Mouse (Mus musculus) forebrain, embryonic 14.5 days (tissue): ENCODE data around the gene Abcb1a. TPM values are rescaled to one million over a fixed set of nuclear protein-coding genes. Genes with fewer than 3 reads are reported as not detected.

Experiments used
- ATAC-seq: fragments of 200-750 bp; cut with Nextera tagmentation; 2 replicates; pipeline ENCODE4 v1.8.0; 2017; ENCODE audit warnings: mild to moderate bottlenecking, moderate library complexity
- DNase-seq: peaks from one replicate; pipeline ENCODE4 v3.0.0-alpha.2; 2015; ENCODE audit warnings: low spot score
- H3K27ac ChIP-seq: fragments of 300-500 bp; sonication (generic); 2 replicates; pipeline ENCODE4 v1.5.1; 2014; ENCODE audit warnings: low read depth, mild to moderate bottlenecking, control low read depth, low read length, moderate library complexity
- H3K27me3 ChIP-seq: fragments of 300-500 bp; sonication (generic); replicated peaks from 2 replicates; pipeline ENCODE4 v1.6.1; 2014; ENCODE audit warnings: low read length, control low read depth, mixed read lengths; ENCODE audit not compliant: control insufficient read depth, insufficient read depth
- H3K36me3 ChIP-seq: fragments of 300-500 bp; sonication (generic); 2 replicates; pipeline ENCODE4 v1.6.1; 2014; ENCODE audit warnings: low read length, control low read depth; ENCODE audit not compliant: control insufficient read depth, insufficient read depth
- H3K4me1 ChIP-seq: fragments of 300-500 bp; sonication (generic); 2 replicates; pipeline ENCODE4 v1.6.1; 2014; ENCODE audit warnings: antibody characterized with exemption, low read length, control low read depth; ENCODE audit not compliant: control insufficient read depth, insufficient read depth
- H3K4me2 ChIP-seq: fragments of 300-500 bp; sonication (generic); 2 replicates; pipeline ENCODE4 v1.6.1; 2014; ENCODE audit warnings: mild to moderate bottlenecking, control low read depth, low read length
- H3K4me3 ChIP-seq: fragments of 300-500 bp; sonication (generic); 2 replicates; pipeline ENCODE4 v1.5.1; 2014; ENCODE audit warnings: low read depth, low read length, control low read depth
- H3K9ac ChIP-seq: fragments of 300-500 bp; sonication (generic); 2 replicates; pipeline ENCODE4 v1.6.1; 2014; ENCODE audit warnings: mild to moderate bottlenecking, low read length, control low read depth, moderate library complexity
- H3K9me3 ChIP-seq: fragments of 300-500 bp; sonication (generic); replicated peaks from 2 replicates; pipeline ENCODE4 v1.6.1; 2016; ENCODE audit warnings: low read length, control low read depth, mixed read lengths; ENCODE audit not compliant: control insufficient read depth
- WGBS: fragments of 180-500 bp; shearing (Covaris S2); extraction: QIAGEN DNeasy Blood & Tissue Kit; methylation state at CpG from one replicate; pipeline ENCODE4 v1.1.7; 2014; 5-methylcytosine and 5-hydroxymethylcytosine counted together
- polyA plus RNA-seq: library from polyadenylated mRNA; unstranded; fragments of >200 nt; fragmentation: Nextera tagmentation; extraction: Ambion mirVana; gene quantifications from 2 replicates; pipeline ENCODE4 v1.2.1, GENCODE M21; 2014

Gene Abcb1a
- polyA plus RNA-seq, 1 experiment from 2014 or later: 1.4 TPM

DNA sequence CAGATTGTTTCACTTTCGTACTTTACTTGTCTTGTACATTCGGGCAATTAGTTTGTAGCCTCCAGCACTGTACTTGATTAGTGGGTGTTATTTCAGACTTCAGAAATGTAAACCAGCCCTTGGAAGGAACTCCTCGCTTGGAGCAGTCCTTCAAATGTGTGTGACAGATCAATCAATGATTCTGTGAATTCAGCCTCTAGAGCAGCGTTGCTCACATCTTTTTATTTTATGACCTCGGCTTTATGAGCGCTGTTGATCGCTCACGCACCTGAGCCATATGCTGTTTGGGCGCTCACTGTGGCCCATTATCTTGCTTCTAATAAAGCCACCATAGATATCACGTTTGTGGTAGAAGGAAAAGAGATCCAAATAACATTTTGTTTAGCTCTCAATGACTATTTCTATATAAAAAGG is 868 bp downstream of the Abcb1a start:
- Histone ChIP-seq H3K4me3 (peak overlapping the region; percentile 34; the same call in 1 of the 2 replicates), H3K9me3 (no peaks in the 10 kb centered on the region), H3K4me1 (peaks cover 2% of the 10 kb centered on the region; the same call in 1 of the 2 replicates), H3K4me2 (peak overlapping the region; percentile 74), H3K9ac (0 out of 2 replicates have a peak overlapping the region, but pooled peaks have one; percentile 58), H3K27me3 (no peaks in the 10 kb centered on the region), H3K27ac (no peak overlapping the region), H3K36me3 (no peaks in the 10 kb centered on the region)
- ATAC-seq (0 out of 2 replicates have a peak, but pooled peaks have one; percentile 20), DNase-seq (peak; percentile 1)
- 70% methylated on average over 10 of the region's 10 CpGs for WGBS

DNA sequence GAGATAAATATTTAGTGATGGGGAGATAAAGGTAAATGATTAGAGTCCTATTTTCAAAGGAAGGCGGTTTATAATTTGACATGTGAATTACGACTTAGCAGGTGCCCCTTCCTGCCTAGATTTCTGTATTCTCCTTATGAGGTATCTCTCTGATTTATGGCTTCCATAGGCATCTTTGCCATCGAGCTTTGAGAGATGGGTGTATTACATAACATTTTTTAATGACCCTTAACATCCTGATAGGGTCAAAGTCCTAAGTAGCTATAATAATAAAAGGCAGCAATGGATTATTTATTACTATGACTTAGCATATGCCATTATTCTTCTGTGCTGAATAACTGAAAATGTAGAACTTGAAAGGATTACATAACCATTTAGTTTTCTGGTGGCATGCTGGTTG is 4.8 kb downstream of the Abcb1a start:
- H3K36me3 ChIP-seq: no peaks in the 10 kb centered on the region
- DNase-seq (no peak), ATAC-seq (no peak)
- no peak overlapping the region for H3K4me3 ChIP-seq
- H3K4me1 ChIP-seq: peaks cover 2% of the 10 kb centered on the region; the same call in 1 of the 2 replicates
- WGBS: 75% methylated on average over 3 of the region's 3 CpGs
- H3K9ac ChIP-seq: no peak overlapping the region
- no peak overlapping the region for H3K27ac ChIP-seq
- H3K4me2 ChIP-seq: no peak overlapping the region
- no peaks in the 10 kb centered on the region for H3K27me3 ChIP-seq
- no peaks in the 10 kb centered on the region for H3K9me3 ChIP-seq

- DNase-seq (no peak), ATAC-seq (no peak)
- H3K4me2 ChIP-seq: no peak overlapping the region
- no peaks in the 10 kb centered on the region for H3K9me3 ChIP-seq
- H3K9ac ChIP-seq: no peak overlapping the region
- 85% methylated on average over 9 of the region's 9 CpGs for WGBS
- H3K27ac ChIP-seq: no peak overlapping the region
- no peak overlapping the region for H3K4me3 ChIP-seq
- no peaks in the 10 kb centered on the region for H3K27me3 ChIP-seq
- no peaks in the 10 kb centered on the region for H3K4me1 ChIP-seq
- H3K36me3 ChIP-seq: no peaks in the 10 kb centered on the region
These were observed 8.0 kb downstream of the Abcb1a start for GRCm38 (mm10) chr5:8667758-8668474.

GRCm38 (mm10) chr5:8669606-8670005 is 9.7 kb downstream of the Abcb1a start:
- WGBS: 96% methylated on average over 1 of the region's 1 CpGs
- no peak overlapping the region for H3K27ac ChIP-seq
- ATAC-seq (no peak), DNase-seq (no peak)
- no peaks in the 10 kb centered on the region for H3K27me3 ChIP-seq
- no peaks in the 10 kb centered on the region for H3K9me3 ChIP-seq
- H3K4me2 ChIP-seq: no peak overlapping the region
- H3K4me3 ChIP-seq: no peak overlapping the region
- no peaks in the 10 kb centered on the region for H3K36me3 ChIP-seq
- no peaks in the 10 kb centered on the region for H3K4me1 ChIP-seq
- no peak overlapping the region for H3K9ac ChIP-seq

DNA sequence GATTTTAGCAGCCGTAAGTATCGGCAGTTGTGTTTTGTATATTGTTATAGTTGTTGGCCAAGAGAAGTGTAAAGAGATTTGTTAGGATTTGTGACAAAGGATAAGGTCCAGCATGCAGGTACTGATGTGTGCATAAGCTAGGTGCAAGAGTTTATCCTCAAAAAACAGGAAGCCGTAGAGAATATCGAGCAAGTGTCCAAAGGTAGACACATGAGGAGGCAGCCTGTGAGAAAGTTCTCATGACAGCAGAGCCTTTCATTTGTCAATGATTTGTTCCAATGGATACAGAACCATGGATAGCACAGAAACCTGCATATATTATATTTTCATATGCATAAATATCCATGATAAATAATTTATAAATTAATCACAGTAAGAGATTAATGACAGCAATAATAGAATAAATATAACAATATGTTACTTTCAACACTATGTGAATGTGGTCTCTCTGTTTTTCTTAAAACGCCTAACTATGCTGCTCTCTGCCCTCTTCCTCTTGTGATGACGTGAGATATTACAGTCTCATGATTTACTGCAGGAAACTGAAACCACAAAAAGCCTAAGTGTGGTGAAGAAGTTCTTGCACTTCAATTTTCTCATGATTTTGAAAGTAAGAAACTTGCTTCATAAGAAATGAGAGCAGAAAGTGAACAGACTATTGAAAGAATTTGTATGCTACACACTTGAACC is 15.5 kb downstream of the Abcb1a start:
- no peak overlapping the region for H3K9ac ChIP-seq
- 93% methylated on average over 6 of the region's 6 CpGs for WGBS
- H3K4me3 ChIP-seq: no peak overlapping the region
- H3K27ac ChIP-seq: no peak overlapping the region
- no peaks in the 10 kb centered on the region for H3K27me3 ChIP-seq
- H3K9me3 ChIP-seq: no peaks in the 10 kb centered on the region
- no peak overlapping the region for H3K4me2 ChIP-seq
- no peak for ATAC-seq
- no peaks in the 10 kb centered on the region for H3K36me3 ChIP-seq
- DNase-seq: no peak
- no peaks in the 10 kb centered on the region for H3K4me1 ChIP-seq

DNA sequence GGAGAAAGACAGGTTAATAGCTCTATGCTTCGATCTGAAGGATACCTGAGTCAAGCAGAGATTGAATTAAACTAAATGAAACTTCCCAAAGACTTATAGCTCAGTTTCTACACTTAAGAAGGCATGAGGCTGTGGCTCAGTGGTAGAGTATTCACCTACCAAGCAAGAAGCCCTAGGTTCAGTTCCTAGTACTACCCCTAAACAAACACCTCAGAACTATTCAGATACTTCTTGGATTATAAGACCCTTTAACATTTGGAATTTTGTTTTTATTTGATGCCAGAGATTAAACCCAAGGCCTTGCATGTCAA is 16.0 kb downstream of the Abcb1a start:
- H3K9ac ChIP-seq: no peak overlapping the region
- H3K4me2 ChIP-seq: no peak overlapping the region
- H3K36me3 ChIP-seq: no peaks in the 10 kb centered on the region
- DNase-seq (no peak), ATAC-seq (no peak)
- 95% methylated on average over 1 of the region's 1 CpGs for WGBS
- no peaks in the 10 kb centered on the region for H3K9me3 ChIP-seq
- no peak overlapping the region for H3K27ac ChIP-seq
- H3K27me3 ChIP-seq: no peaks in the 10 kb centered on the region
- H3K4me1 ChIP-seq: no peaks in the 10 kb centered on the region
- no peak overlapping the region for H3K4me3 ChIP-seq

DNA sequence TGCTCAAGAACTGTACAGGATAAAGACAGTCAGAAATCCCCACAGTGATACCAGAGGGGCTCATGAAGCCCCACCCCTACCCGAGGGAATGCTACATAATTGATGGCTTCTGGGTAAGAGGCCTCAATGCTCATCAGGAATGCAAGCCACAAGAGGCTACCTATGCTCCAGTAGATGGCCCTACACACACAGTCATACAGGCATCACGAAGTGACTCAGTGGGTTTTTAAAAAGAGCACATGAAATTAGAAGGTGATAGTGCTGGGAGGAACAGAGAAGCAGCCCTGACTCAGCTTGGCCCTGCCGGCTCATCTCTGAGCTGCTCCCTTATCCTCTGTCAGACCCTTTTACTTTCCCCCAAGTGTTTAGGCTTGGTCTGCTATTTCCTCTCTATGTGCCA is 21.3 kb downstream of the Abcb1a start:
- no peaks in the 10 kb centered on the region for H3K4me1 ChIP-seq
- no peak overlapping the region for H3K4me3 ChIP-seq
- no peaks in the 10 kb centered on the region for H3K9me3 ChIP-seq
- no peak for DNase-seq
- H3K27ac ChIP-seq: no peak overlapping the region
- no peak overlapping the region for H3K4me2 ChIP-seq
- no peaks in the 10 kb centered on the region for H3K27me3 ChIP-seq
- ATAC-seq: no peak
- no peak overlapping the region for H3K9ac ChIP-seq
- WGBS: 63% methylated on average over 3 of the region's 3 CpGs
- H3K36me3 ChIP-seq: no peaks in the 10 kb centered on the region

DNA sequence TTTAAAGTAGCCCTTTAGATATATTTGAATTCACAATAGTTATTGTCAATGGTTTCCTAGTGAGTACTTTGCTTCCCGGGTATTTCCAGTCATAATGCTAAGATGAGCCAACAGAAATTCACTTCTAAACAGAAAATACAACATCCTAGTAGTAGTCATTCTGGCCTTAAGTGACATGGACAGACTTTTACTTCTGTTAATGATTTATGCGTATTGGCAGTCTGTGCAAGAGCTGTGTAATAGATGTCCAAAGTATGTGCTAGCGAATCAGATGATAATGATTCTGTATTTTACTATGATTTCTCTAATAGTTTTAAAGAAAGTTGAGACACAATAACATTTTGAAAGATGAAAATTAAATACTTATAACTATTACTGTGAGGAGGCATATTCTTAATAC is 23.8 kb downstream of the Abcb1a start:
- H3K27me3 ChIP-seq: no peaks in the 10 kb centered on the region
- 93% methylated on average over 3 of the region's 3 CpGs for WGBS
- no peak overlapping the region for H3K9ac ChIP-seq
- H3K4me2 ChIP-seq: no peak overlapping the region
- no peak overlapping the region for H3K27ac ChIP-seq
- no peaks in the 10 kb centered on the region for H3K9me3 ChIP-seq
- no peak for ATAC-seq
- H3K4me1 ChIP-seq: no peaks in the 10 kb centered on the region
- DNase-seq: no peak
- H3K36me3 ChIP-seq: no peaks in the 10 kb centered on the region
- H3K4me3 ChIP-seq: no peak overlapping the region

DNA sequence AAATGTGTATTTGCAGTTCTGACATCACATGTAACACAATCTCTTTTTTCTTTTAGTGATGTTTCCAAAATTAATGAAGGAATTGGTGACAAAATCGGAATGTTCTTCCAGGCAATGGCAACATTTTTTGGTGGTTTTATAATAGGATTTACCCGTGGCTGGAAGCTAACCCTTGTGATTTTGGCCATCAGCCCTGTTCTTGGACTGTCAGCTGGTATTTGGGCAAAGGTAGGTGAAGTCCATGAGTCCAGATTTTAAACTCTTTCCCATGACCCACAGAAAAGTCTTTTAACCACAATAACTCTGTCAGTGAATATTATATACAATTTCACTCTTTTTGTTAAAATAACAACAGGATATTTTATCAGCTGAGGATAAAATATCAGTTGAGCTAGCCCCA is 26.2 kb downstream of the Abcb1a start:
- Histone ChIP-seq H3K27me3 (no peaks in the 10 kb centered on the region), H3K4me3 (no peak overlapping the region), H3K9me3 (no peaks in the 10 kb centered on the region), H3K9ac (no peak overlapping the region), H3K36me3 (no peaks in the 10 kb centered on the region), H3K4me2 (no peak overlapping the region), H3K27ac (no peak overlapping the region), H3K4me1 (no peaks in the 10 kb centered on the region)
- no peak for ATAC-seq
- WGBS: 70% methylated on average over 2 of the region's 2 CpGs
- no peak for DNase-seq
